Mouse (Mus musculus) mesoderm, embryonic 11.5 days (tissue): Measurements from ENCODE around the gene Galnt9.

Experiments used
- DNase-seq: peaks from one replicate; pipeline ENCODE4 v3.0.0-alpha.2; 2012; ENCODE audit warnings: low read depth, low spot score

Galnt9 gene

GRCm38 (mm10) chr5:110629525-110630120 is 85.5 kb downstream of the Galnt9 start:
- DNase-seq: no peak

GRCm38 (mm10) chr5:110635951-110636707 is 92.0 kb downstream of the Galnt9 start:
- no peak for DNase-seq

GRCm38 (mm10) chr5:110638306-110639074 is 94.3 kb downstream of the Galnt9 start:
- no peak for DNase-seq

GRCm38 (mm10) chr5:110639459-110639858 is 95.3 kb downstream of the Galnt9 start:
- DNase-seq: peak; percentile 82

GRCm38 (mm10) chr5:110646377-110646776 is 102.2 kb downstream of the Galnt9 start:
- no peak for DNase-seq

- DNase-seq: peak; percentile 96
These were observed 108.8 kb downstream of the Galnt9 start, which contains the start of the genes Noc4l and Ddx51 for GRCm38 (mm10) chr5:110652719-110653648. TSS of gene Noc4l (minus strand) at chr5:110653417. TSS of gene Ddx51 (plus strand) at chr5:110653451.

GRCm38 (mm10) chr5:110653686-110654085 is 109.5 kb downstream of the Galnt9 start:
- DNase-seq: no peak

GRCm38 (mm10) chr5:110659682-110660081 is 115.5 kb downstream of the Galnt9 start:
- no peak for DNase-seq

GRCm38 (mm10) chr5:110664041-110664440 is 119.9 kb downstream of the Galnt9 start:
- no peak for DNase-seq

GRCm38 (mm10) chr5:110664750-110665269 is 120.7 kb downstream of the Galnt9 start:
- DNase-seq: no peak

GRCm38 (mm10) chr5:110665486-110666121 is 121.4 kb downstream of the Galnt9 start:
- peak; percentile 3 for DNase-seq
